Mouse (Mus musculus) limb, embryonic 12.5 days (tissue): ENCODE data around the gene Hax1. TPM values are rescaled to one million over a fixed set of nuclear protein-coding genes. Genes with fewer than 3 reads are reported as not detected.

Experiments
- ATAC-seq: fragments of 200-750 bp; cut with Nextera tagmentation; 2 replicates; pipeline ENCODE4 v1.8.0; 2017; ENCODE audit warnings: low read depth, moderate TSS enrichment; ENCODE audit not compliant: insufficient number of reproducible peaks, insufficient read depth, low FRiP score, low TSS enrichment
- H3K27ac ChIP-seq: fragments of 300-500 bp; sonication (generic); 2 replicates; pipeline ENCODE4 v1.5.1; 2016; ENCODE audit warnings: mild to moderate bottlenecking, moderate library complexity
- H3K27me3 ChIP-seq: fragments of 300-500 bp; sonication (generic); 2 replicates; pipeline ENCODE4 v1.6.1; 2016; ENCODE audit warnings: mild to moderate bottlenecking, moderate library complexity
- H3K36me3 ChIP-seq: fragments of 300-500 bp; sonication (generic); 2 replicates; pipeline ENCODE4 v1.6.1; 2016; ENCODE audit warnings: mild to moderate bottlenecking, moderate library complexity
- H3K4me1 ChIP-seq: fragments of 300-500 bp; sonication (generic); replicated peaks from 2 replicates; pipeline ENCODE4 v1.6.1; 2016
- H3K4me2 ChIP-seq: fragments of 300-500 bp; sonication (generic); 2 replicates; pipeline ENCODE4 v1.6.1; 2016; ENCODE audit warnings: mild to moderate bottlenecking, moderate library complexity
- H3K4me3 ChIP-seq: fragments of 300-500 bp; sonication (generic); replicated peaks from 2 replicates; pipeline ENCODE4 v1.5.1; 2016; ENCODE audit warnings: mild to moderate bottlenecking
- H3K9ac ChIP-seq: fragments of 300-500 bp; sonication (generic); replicated peaks from 2 replicates; pipeline ENCODE4 v1.6.1; 2016; ENCODE audit warnings: mild to moderate bottlenecking, moderate library complexity
- H3K9me3 ChIP-seq: fragments of 300-500 bp; sonication (generic); 2 replicates; pipeline ENCODE4 v1.6.1; 2016; ENCODE audit warnings: mild to moderate bottlenecking, moderate library complexity
- WGBS: fragments of 180-500 bp; shearing (Covaris S2); methylation state at CpG from one replicate; pipeline ENCODE4 v1.1.7; 2016; 5-methylcytosine and 5-hydroxymethylcytosine counted together
- microRNA-seq: library from miRNA; unstranded; fragments of <30 nt; microRNA quantifications from one replicate; pipeline ENCODE4, GENCODE M21; 2017
- polyA plus RNA-seq: library from polyadenylated mRNA; unstranded; fragments of >200 nt; fragmentation: Nextera tagmentation; extraction: Ambion mirVana; gene quantifications from 2 replicates; pipeline ENCODE4 v1.2.1, GENCODE M21; 2016

The Hax1 gene
- polyA plus RNA-seq, 1 experiment from 2014 or later: 201 TPM

DNA sequence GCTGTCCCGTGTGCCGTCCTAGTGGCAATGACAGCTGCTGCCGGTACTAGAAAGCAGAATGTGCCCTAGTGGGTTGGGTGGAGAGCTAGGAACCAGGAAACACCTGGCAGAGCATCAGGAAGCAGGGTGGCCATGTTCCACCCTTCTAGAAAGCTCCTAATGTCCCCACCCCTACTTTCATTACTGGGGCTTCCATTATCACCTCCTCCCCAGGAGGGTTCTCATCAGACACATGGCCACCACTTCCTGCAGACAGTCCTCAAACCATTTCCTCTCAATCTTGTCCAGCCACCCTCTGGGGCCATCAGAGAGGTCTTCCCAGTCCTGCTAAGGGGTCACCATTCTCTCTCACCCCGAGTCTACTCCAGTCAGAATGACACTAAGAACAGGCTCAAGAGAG, 37.1 kb downstream of the Hax1 start:
- Histone ChIP-seq H3K27me3 (no peaks in the 10 kb centered on the region), H3K4me1 (peaks cover 37% of the 10 kb centered on the region), H3K36me3 (peaks cover 42% of the 10 kb centered on the region), H3K4me2 (peak overlapping the region; percentile 98), H3K9me3 (no peaks in the 10 kb centered on the region), H3K9ac (peak overlapping the region; percentile 94), H3K27ac (peak overlapping the region; percentile 94; the same call in 1 of the 2 replicates), H3K4me3 (peak overlapping the region; percentile 97)
- ATAC-seq: no peak
- 55% methylated on average over 4 of the region's 4 CpGs for WGBS

DNA sequence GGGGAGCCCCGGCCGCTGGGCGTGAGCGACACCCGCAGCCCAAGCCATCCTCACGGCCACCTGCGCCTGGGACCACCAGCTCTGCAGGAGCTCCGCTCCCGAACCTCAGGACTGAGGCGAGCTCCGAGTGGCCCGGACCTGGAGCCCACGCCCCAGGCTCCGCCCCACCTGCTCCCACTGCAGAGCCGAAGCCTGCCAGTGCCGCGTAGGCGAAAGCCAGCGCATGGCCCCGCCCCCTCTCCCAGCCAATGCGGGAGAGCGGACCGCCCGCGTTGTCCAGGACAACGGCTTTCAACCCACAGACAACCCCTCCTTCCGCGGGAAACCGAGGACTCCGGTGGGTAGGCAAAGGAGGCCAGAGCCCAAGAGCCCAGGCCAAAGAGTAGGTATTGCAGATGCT, 38.1 kb downstream of the Hax1 start:
- H3K4me2 ChIP-seq: peak overlapping the region; percentile 98
- peak overlapping the region; percentile 97 for H3K4me3 ChIP-seq
- peaks cover 37% of the 10 kb centered on the region for H3K4me1 ChIP-seq
- ATAC-seq: peak; percentile 87
- H3K36me3 ChIP-seq: peaks cover 47% of the 10 kb centered on the region
- peak overlapping the region; percentile 56; the same call in 1 of the 2 replicates for H3K27ac ChIP-seq
- 0% methylated on average over 30 of the region's 30 CpGs for WGBS
- H3K9me3 ChIP-seq: no peaks in the 10 kb centered on the region
- H3K9ac ChIP-seq: peak overlapping the region; percentile 70
- no peaks in the 10 kb centered on the region for H3K27me3 ChIP-seq

DNA sequence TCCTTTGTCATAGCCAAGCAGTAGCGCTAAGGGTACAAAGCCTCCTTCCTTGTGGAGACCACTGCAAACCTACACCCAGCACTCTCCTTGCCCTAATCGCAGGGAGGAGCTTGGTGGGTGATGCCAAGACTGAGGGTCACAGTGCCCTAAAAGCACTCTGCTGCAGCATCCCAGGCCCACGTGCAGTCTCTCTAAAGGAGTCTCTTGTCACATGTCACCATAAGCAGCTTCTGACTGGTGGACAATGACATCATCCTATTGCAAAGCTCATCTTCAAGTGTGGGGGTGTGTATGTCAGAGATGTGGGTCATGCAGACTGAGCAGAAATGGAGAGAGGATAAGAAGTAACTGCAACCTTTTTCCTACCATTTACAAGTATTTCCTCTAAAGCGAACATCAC, 39.1 kb downstream of the Hax1 start:
- Histone ChIP-seq H3K36me3 (peaks cover 53% of the 10 kb centered on the region), H3K9me3 (no peaks in the 10 kb centered on the region), H3K27me3 (no peaks in the 10 kb centered on the region), H3K27ac (no peak overlapping the region), H3K4me2 (no peak overlapping the region), H3K4me1 (peaks cover 31% of the 10 kb centered on the region), H3K9ac (no peak overlapping the region), H3K4me3 (no peak overlapping the region)
- no peak for ATAC-seq
- WGBS: 85% methylated on average over 4 of the region's 4 CpGs

DNA sequence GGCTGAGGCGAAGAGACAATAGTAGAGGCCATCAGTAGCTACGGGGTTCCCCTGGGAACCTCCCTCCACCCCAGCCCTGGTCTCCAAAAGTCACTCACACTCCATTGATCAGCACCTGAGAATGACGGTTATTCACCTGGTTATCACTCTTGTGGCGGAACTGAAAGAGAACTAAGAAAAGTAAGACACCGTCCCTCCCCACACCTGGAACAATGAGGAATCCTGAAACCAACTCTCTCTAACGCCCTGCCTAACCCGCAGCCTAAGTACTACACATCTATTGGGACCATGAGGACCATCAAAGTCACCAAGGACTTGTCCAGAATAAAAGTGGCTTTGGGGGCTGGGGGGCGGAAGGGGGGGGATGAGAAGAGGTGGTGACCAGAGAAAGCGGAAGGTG, 40.7 kb downstream of the Hax1 start:
- no peaks in the 10 kb centered on the region for H3K9me3 ChIP-seq
- H3K4me2 ChIP-seq: no peak overlapping the region
- no peak for ATAC-seq
- H3K27me3 ChIP-seq: no peaks in the 10 kb centered on the region
- H3K36me3 ChIP-seq: peaks cover 68% of the 10 kb centered on the region
- H3K9ac ChIP-seq: no peak overlapping the region
- 95% methylated on average over 9 of the region's 9 CpGs for WGBS
- H3K4me3 ChIP-seq: no peak overlapping the region
- H3K4me1 ChIP-seq: peaks cover 28% of the 10 kb centered on the region
- H3K27ac ChIP-seq: no peak overlapping the region

DNA sequence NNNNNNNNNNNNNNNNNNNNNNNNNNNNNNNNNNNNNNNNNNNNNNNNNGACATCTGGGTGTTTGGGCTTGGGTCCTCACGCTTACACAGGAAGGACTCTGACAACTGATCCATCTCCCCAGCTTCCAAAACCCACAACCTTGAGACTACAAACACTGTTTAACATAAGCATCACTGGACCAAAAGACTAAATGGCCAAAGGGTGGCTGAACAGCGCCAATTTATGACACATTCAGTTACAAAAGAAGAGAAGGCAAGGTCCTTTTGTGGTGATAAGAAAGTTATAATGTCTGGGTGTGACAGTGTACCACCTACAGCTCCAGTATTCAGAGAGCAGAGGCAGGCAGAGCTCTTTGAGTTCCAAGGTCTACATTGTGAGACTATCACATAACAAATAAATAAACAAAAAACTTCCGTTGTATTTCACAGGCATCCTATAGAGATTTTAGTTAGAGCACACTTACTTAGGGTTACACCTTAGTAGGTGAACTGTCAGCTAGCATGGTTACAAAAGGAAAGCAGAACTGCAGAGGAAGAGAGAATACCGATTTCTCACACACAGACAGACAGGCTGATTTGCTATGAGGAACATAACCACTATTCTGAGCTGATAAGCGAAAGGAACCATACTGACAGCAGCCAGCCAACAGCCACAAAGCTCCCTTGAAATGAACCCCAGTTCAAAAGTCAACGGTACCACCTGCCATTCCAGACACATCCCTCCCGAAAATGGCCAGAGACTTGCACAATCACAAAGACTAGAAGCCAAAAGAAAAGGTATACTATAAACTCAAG, 42.2 kb downstream of the Hax1 start:
- Histone ChIP-seq H3K36me3 (peaks cover 83% of the 10 kb centered on the region), H3K9me3 (no peaks in the 10 kb centered on the region)
- 95% methylated on average over 7 of the region's 7 CpGs for WGBS

DNA sequence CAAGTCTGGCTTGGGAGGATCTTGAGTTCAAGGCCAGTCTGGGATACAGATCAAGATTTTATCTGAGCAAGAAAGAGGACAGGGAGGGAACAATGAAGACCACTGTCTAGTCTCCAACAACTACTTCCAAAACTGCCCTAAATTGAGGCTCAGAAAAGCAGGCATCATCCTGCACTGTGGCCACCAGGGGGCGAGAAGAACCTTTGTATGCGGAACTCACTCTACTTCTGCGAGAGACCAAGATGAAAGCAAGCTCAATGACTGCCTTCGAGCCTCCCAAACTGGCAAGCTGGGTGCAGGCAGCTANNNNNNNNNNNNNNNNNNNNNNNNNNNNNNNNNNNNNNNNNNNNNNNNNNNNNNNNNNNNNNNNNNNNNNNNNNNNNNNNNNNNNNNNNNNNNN, 45.2 kb downstream of the Hax1 start:
- no peaks in the 10 kb centered on the region for H3K9me3 ChIP-seq
- no peaks in the 10 kb centered on the region for H3K4me1 ChIP-seq
- peaks cover 99% of the 10 kb centered on the region for H3K36me3 ChIP-seq
- H3K9ac ChIP-seq: no peak overlapping the region
- no peak overlapping the region for H3K4me3 ChIP-seq
- 0 out of 2 replicates have a peak overlapping the region, but pooled peaks have one; percentile 18 for H3K27ac ChIP-seq
- no peaks in the 10 kb centered on the region for H3K27me3 ChIP-seq
- peak; percentile 15; the same call in 1 of the 2 replicates for ATAC-seq
- H3K4me2 ChIP-seq: no peak overlapping the region
- 2% methylated on average over 4 of the region's 4 CpGs for whole genome bisulfite sequencing

More for the DNA sequence above, 42.2 kb downstream of the Hax1 start:
- H3K4me3 ChIP-seq: no peak overlapping the region
- H3K9ac ChIP-seq: no peak overlapping the region
- H3K4me1 ChIP-seq: peaks cover 17% of the 10 kb centered on the region
- ATAC-seq: no peak
- H3K27me3 ChIP-seq: no peaks in the 10 kb centered on the region
- no peak overlapping the region for H3K27ac ChIP-seq
- no peak overlapping the region for H3K4me2 ChIP-seq

DNA sequence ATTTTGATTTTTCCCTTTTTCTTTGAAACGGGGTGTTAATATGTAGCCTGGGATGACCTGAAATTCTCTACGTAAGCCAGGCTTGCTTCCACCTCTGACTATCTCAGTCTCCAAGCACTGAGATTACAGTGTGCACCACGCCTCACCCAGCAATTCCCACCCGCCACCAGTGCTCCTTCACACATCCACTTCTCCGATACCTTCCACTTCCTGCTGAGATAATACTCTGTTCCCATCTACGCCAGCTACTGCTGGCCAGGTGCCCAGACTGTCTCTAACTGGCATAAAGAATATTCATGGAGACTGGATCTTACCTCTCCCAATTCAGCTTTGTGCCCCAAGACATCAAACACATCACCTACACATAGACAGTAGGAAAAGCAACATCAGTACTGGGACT, 49.9 kb downstream of the Hax1 start:
- Histone ChIP-seq H3K4me3 (no peak overlapping the region), H3K4me2 (no peak overlapping the region), H3K4me1 (no peaks in the 10 kb centered on the region), H3K9me3 (no peaks in the 10 kb centered on the region), H3K36me3 (peaks cover 100% of the 10 kb centered on the region), H3K9ac (no peak overlapping the region), H3K27ac (no peak overlapping the region), H3K27me3 (no peaks in the 10 kb centered on the region)
- 85% methylated on average over 6 of the region's 6 CpGs for WGBS
- ATAC-seq: no peak

DNA sequence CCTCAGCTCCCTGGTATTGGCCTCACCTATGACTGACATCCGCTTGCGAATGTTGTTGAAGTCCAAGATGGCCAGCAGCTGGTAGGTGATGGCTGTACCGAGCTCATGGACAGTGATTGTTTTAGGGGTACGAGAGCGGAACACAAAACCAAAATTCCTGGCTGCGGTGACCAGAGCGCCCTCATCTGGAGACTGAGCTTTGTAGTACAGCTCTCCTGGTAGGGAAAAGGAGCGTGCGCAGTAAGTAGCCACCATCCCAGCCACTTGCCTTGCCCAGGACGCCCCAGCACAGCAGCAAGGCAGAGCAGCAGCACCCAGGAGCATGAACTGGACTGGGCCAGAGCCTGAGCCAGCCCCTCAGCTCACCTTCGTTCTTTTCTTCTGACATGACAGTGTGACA, 50.6 kb downstream of the Hax1 start:
- Histone ChIP-seq H3K9ac (no peak overlapping the region), H3K4me2 (no peak overlapping the region), H3K36me3 (peaks cover 100% of the 10 kb centered on the region), H3K27me3 (no peaks in the 10 kb centered on the region), H3K4me1 (no peaks in the 10 kb centered on the region), H3K9me3 (no peaks in the 10 kb centered on the region), H3K4me3 (no peak overlapping the region), H3K27ac (no peak overlapping the region)
- WGBS: 88% methylated on average over 11 of the region's 11 CpGs
- no peak for ATAC-seq

Small RNAs within 50 kb of the gene (microRNA-seq; reads per million reads assigned to microRNA genes)
- gene Mir7669: 2.3 reads per million, percentile 2 among the genes with 10 or more reads in this experiment

Other genes starting within 250 kb of the Hax1 start
- 0.51 and 0.81 TPM in 2 replicates for gene Chrnb2, start 234.1 kb downstream of the Hax1 start, polyA plus RNA-seq
- 15.9 and 18.1 TPM in 2 replicates for gene Ube2q1, start 225.2 kb downstream of the Hax1 start, polyA plus RNA-seq
- 3.5 and 3.7 TPM in 2 replicates for gene She, start 167.4 kb downstream of the Hax1 start, polyA plus RNA-seq
- gene Il6ra, start 85.6 kb downstream of the Hax1 start, polyA plus RNA-seq: 0.83 and 0.84 TPM in 2 replicates
- 20.7 and 24.4 TPM in 2 replicates for gene Atp8b2, start 35.3 kb downstream of the Hax1 start, polyA plus RNA-seq
- gene 4933434E20Rik, start 52.9 kb upstream of the Hax1 start, polyA plus RNA-seq: 143 and 166 TPM in 2 replicates
- 191 and 212 TPM in 2 replicates for gene Ubap2l, start 53.8 kb upstream of the Hax1 start, polyA plus RNA-seq
- 516 and 518 TPM in 2 replicates for gene Tpm3, start 73.9 kb upstream of the Hax1 start, polyA plus RNA-seq
- gene Nup210l, start 105.4 kb upstream of the Hax1 start, polyA plus RNA-seq: 0.44 and 0.50 TPM in 2 replicates
- 1,443 and 1,486 TPM in 2 replicates for gene Rps27, start 214.9 kb upstream of the Hax1 start, polyA plus RNA-seq
- gene Rab13, start 214.9 kb upstream of the Hax1 start, polyA plus RNA-seq: 28.2 and 29.8 TPM in 2 replicates
- gene Jtb, start 232.8 kb upstream of the Hax1 start, polyA plus RNA-seq: 86.2 and 88.6 TPM in 2 replicates
- 11.7 and 12.9 TPM in 2 replicates for gene Creb3l4, start 244.7 kb upstream of the Hax1 start, polyA plus RNA-seq
- 56.8 and 62.0 TPM in 2 replicates for gene Slc39a1, start 249.4 kb upstream of the Hax1 start, polyA plus RNA-seq